Mouse (Mus musculus) 3134 (cell line): ENCODE measurements around the gene Rab11fip3.
"Not testable (repeated sequence)": the region's sequence is repeated elsewhere in the genome, so short reads cannot be mapped to it uniquely, and the experiment has no call there.

Experiments used
- DNase-seq: peaks from one replicate; pipeline ENCODE4 v3.0.0-alpha.2; 2011; ENCODE audit warnings: low spot score; ENCODE audit not compliant: insufficient read length; ENCODE audit errors: extremely low read depth

Gene Rab11fip3

DNA sequence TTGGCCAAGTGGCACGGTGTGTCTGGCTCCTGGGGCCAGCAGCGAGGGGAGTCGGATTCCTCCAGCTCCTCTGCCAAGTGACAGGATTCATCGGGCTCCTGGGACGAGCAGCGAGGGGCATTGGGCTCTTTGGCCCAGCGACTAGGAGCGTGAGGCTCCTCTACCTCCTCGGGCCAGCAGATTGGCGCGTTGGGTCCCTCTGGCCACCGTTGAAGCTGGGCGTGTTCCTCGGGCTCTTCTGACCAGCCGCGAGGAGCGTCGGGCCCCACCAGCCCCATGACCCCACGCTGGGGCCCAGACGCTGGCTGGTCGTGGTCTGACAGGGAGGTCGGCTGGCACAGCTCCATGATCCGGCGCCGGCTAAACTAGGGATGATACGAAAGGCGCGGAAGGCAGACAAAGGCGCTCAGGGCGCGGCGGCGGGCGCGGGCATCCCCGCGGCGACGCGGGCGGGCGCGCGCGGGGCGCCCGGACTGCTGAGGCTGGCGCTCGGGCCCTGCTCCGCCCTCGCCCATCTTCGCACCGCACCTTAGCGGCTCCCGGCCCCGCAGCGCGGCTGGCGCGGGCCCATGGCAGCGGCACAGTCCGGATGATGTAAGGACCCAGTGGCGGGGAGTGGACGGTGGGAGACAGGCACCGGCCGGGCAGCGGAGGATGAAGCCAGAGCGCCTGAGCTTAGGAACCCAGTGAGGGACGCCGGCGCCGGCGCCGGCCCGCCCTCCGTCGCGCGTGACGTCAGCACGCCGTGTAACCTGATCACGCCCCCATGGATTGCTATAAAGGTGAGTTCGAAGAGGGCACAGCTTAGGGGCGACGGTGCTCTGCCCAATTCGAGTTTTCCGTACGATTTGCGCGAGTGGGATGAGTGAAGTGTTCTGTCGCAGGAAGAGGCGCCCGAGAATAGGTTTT, at the start of gene Rab11fip3:
Rab11fip3 (minus strand) TSS at position 725 of the 909 bp plus-strand sequence.
- peak; percentile 98 for DNase-seq

DNA sequence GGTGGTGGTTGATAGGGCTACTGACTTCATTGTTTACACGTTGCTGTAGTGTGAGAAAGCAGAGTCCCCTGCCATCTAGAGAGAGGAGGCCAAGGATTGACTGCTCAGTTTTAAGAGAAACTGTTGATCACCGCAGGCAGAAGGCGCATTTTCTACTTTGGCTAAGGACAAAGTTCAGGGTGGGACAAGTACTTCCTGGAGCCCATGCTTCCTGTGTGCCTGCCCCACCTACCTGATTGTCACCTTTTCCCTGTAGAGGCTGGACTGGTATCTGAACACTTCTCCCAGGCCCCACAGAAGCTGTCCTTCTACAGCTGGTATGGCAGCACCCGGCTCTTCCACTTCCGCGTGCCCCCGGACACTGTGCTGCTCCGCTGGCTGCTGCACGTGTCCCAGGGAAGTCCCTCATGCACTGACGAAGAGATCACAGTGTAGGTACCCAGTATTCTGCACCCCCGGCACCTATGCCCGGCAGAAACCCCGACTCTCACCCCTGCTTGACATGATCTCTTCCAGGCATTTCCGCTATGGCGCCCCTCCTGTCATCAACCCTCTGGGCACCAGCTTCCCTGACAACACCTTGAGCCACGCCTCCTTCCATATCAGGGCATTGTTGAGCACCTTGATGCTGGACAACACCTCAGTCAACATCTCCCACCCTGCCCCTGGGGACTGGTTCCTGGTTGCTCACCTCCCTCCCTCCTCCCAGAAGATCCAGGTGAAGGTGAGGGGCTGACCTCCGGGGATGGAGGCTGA, 47.3 kb upstream of the Rab11fip3 start:
- DNase-seq = no peak

DNA sequence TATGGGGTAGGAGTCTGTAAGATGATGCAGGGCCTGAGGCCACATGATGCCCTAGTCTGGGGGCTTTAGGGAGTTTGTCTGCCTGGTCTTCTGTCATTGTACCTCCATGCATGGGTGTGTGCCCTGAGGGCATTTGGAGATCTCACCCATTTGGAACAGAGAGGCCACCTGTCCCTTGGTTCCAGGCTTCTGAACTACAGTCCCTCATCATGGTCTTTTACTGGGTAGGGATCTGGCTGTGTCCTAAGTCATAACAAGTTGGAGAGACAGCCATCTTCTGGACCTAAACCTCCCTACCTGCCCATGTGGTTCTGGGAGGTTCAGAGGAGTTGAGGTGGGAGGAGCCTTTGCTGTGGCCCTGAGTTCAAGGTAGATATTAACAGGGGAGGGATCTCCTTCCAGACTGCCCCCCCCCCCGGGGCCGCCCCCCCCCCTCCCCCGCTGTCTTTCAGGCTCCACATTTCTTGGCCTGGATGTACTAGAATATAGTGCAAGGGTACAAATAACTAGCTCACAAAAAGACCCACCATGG, 46.7 kb upstream of the Rab11fip3 start:
- DNase-seq = no peak

DNA sequence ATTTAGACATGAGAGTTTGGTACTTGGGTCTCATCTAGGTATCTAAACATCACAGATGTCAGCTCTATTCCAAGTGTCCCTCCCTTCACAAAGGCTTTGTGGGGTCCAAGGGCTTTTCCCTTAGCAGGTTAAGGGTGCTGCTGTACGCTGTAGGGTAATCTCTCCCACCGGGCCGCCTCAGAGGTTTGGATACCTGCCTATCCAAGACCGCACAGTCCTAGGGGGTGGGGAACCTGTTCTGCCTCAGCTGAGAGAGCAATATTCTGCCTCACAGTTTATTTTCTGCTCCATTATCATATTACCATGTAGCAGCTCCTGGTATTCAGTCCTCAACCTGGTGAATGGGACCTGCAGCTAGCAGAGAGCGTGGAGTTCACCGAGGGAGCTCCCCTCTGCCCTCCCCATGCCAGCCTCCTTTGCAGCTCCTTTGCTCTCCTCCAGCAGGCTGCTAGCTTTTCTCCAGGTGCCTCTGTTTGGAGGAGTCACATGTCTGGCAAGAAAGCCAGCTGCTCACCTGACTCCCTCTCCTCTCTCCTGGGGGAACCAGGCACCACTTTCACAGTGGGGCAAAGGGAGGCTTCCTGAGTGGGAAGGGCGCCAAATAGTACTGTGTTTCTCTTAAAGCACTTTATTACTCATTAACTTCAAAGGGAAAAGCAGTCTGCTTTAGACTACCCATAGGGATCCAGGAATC, 46.0 kb upstream of the Rab11fip3 start:
- DNase-seq = no peak

DNA sequence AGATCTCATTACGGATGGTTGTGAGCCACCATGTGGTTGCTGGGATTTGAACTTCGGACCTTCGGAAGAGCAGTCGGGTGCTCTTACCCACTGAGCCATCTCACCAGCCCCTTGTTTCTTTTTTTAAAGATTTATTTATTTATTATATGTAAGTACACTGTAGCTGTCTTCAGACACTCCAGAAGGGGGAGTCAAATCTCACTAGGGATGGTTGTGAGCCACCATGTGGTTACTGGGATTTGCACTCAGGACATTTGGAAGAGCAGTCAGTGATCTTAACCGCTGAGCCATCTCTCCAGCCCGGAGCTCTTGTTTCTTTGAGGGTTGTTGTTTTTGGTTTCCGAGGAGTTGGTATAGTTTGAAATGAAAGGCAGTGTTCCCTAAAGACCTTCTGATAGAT, 45.1 kb upstream of the Rab11fip3 start:
- DNase-seq = not testable (repeated sequence)

DNA sequence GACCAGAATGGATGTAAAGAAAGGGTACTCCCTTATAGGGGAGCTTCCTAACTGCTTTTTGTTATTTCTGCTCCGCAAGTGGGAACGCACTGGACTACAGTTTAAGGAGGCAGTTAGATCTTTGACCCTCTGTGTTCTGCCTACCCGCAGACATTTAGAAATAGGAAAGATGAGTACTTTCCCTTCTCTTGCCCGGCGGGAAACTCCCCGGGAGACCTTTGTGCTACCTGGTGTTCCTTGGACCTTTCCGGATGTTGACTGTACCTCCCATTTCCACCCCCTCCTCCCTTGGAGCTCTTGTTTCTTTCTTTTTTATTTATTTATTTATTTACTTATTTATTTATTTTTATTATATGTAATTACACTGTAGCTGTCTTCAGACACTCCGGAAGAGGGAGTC, 44.7 kb upstream of the Rab11fip3 start:
- DNase-seq = no peak

DNA sequence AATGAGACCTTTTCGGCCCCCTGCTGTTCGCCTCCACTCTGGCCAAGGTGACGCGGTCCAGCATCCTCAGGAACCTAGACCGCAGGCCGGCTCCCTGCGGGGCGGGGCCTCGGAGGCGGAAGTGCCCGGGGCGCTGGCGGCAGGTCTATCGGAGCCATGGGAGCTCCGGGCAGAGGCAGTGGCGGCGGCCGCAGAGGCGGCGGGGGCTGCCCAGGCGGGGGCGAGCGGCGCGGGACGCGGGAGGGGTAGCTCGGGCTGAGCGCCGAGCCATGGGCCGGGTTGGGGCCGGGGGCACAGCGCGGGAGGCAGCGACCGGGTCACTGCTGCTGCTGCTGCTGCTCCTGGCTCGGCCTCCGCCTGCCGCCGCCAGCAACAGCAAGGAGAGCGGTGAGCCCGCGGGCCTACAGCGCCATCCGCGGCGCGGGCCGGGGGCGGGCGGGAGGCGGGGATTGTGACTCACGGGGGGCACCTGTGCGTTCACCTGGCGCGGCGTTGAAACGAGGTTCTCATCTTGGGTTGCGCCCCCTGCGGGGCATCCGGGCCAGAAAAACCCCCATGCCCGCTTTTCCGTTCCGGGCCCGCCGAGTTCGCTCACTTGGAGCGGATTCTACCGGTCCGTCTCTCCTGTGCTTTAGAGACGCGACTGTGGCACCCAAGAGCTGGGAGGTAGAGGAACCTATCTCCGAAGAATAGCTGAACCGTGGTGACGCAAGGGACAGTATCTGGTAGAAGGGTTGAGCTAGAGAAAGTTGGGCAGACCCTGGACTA, 44.0 kb upstream of the Rab11fip3 start, which contains the start of gene Tmem8:
Tmem8 (plus strand) TSS at position 119 of the 768 bp plus-strand sequence.
- DNase-seq = peak; percentile 81

DNA sequence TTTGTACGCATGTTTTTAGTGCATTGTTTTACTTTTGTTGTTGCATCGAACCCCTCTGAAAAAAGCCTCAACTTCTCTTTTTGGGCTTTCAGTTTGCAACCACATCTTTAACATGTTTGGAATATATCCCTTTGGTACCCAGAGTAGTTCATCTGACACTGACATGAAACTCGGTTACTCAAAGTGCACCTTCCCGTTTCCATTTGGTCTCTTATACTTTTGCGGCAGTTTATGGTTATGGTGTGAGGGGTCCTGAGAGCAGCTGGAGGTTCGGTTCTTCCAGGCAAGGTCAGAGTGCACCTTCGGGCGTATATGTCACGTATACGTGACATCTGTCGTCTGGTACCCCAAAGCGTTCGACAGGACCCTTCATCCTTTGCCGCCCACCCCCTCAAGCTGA, 43.4 kb upstream of the Rab11fip3 start:
- no peak for DNase-seq

DNA sequence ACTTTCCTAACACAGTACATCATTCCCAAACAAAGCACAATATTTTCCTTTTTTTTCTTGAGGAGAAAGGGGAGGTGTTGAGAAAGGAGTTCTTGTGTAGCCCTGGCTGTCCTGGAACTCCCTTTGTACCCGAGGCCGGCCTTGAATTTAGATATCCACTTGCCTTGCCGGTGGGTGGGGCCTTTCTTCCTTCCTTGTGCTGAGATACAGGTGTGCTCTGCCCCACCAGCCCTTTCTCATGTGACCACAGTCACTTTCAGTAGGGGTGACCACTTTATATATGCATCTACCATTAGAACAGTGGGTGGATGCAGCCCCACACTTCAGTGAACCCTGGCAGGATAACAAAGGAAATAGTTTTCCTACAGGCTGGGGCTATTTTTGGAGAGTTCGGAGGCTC, 42.4 kb upstream of the Rab11fip3 start:
- DNase-seq = no peak

DNA sequence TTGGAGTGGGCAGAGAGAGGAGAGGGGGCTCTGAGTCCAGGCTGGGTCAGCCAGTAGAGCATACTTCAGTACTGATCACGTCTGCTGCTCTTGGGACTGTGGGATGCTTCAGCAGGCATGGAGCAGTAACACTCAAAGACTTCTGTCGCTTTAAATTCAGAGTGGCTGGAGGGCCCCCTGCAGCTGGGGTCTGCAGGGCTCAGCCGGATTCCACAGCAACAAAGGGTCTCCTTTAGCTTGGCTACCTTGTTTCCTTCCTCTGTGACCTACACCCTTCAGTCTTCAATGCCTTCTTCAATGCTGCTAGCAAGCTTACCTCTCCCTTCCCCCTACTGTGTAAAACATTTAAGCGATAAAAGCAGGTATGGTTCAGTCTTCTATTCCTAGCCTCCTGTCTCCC, 41.7 kb upstream of the Rab11fip3 start:
- no peak for DNase-seq

DNA sequence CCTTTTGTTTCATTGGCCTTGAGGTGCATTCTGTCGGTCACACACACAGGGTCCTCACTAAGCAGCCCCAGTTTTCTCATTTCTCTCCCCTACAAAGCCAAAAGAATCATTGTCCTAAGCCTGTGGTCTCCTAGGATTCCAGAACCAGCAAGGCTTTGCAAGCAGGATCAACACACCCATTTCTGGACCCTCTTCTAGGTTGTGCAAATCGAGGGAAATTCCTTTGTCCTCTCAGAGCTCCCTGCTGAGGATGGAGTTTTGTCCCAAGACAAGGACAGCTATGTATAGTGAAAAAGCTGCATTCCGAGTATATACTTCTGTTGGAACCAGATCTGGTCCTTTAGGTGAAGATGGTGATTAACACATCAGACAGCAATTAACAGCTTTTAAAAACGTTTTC, 40.8 kb upstream of the Rab11fip3 start:
- no peak for DNase-seq

DNA sequence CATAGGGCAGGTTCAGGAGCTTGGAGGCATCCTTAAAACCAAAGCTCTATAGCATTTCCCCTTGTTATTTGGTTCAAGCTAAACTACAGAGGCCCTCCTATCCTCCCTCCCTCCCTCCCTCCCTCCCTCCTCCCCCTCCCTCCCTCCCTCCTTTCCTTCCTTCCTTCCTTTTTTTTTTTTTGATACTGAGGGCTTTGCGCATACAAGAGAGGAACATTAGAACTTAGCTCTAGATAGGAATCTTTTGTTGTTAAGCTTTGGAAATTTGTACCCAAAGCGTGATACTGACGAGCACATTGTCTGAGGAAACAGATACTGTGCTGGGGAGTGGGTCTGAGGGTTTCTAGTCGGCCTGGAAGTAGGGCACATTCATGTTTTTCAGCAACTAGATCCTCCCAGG, 36.3 kb upstream of the Rab11fip3 start:
- no peak for DNase-seq

DNA sequence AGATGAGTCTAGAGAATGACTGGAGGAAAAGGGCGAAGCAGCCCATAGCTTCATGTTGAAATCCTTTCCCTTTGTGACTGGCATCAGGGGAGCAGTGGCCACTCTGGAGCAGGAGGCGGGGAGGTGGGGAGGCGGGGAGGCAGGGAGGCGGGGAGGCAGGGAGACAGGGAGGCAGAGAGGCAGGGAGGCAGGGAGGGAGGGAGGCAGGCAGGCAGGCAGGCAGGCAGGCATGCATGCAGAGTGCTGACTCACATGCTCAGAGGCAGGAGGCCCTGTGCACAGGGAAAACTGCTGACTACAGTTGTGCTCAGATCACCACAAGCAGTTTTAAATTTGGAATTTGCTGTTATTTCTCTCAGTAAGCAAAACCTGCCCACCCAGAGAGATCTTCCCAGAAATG, 32.1 kb upstream of the Rab11fip3 start:
- DNase-seq = peak; percentile 72

DNA sequence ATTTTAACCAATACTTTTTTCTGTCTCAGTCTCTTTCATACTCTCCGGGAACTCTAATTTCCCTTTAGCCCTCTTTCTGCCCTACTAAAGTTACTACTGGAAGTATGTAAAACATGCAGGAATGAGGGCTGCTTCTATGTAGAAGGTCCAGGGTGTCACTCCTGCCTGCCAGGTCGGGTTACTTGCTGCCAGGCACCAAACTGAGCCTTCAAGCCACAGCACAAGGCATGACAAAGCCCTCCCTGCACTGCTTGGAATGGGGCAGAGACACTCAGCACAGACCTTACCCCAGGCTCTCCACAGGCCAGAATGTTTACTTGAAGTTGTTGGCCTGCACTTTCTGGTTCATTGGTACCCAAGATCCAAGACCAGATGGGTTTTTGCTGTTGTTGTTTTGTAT, 30.8 kb upstream of the Rab11fip3 start:
- no peak for DNase-seq

DNA sequence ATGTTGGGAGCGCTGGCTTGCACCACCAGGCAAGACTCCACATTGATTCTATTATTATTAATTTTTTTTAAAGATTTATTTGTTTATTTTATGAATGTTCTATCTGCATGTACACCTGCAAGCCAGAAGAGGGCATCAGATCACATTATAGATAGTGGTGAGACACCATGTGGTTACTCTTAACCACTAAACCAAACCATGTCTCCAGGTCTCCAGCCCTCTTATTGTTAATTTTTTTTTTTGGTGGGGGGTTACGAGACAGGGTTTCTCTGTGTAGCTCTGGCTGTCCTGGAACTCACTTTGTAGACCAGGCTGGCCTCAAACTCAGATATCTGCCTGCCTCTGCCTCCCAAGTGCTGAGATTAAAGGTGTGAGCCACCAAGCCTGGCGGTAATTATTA, 30.0 kb upstream of the Rab11fip3 start:
- DNase-seq = not testable (repeated sequence)

DNA sequence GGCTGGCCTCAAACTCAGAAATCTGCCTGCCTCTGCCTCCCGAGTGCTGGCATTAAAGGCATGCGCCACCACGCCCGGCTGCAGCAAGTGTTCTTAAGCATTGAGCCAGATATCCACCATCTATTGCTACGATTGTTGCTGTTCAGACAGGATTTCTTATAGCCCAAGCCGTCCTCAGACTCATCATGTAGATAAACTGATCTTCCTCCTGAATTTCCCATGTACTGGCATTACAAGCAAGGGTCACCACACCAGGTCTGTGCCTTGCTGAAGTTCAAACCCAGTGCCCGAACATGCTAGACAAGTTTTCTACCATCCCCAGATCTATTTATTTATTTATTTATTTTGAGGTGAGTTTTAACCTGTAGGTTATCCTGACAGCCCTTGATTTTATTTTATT, 29.1 kb upstream of the Rab11fip3 start:
- DNase-seq = no peak

DNA sequence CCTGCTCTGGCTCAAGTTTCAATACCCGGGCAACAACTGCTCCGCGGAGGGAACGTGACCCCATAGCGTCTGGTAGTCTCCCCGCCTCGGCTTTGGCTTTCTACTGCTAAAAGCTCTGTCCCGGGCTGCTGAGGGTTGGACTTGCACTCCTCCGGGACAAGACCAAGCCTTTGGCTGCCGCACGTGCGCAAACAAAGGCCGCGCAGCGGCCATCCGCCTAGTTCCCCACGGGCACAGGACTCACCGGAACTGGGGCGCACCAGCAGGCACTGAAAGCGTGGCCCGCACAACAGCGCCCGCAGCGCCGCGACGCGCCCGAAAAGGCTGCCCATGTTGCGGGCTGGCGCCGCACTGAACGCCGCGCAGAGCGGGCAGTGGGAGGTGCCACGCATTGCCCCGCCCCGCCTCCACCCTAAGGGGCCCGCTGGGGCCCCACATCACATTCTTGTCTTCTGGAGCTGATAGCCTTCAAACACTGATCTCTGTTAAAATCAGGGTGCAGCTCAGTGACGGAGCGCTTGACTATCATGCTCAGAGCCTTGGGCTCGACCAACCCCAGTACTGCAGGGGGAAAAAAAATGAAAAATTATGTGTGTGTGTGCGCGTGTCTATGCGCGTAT, 25.9 kb upstream of the Rab11fip3 start, which contains the start of gene Nme4:
Nme4 (minus strand) TSS at position 482 of the 620 bp plus-strand sequence.
- no peak for DNase-seq

DNA sequence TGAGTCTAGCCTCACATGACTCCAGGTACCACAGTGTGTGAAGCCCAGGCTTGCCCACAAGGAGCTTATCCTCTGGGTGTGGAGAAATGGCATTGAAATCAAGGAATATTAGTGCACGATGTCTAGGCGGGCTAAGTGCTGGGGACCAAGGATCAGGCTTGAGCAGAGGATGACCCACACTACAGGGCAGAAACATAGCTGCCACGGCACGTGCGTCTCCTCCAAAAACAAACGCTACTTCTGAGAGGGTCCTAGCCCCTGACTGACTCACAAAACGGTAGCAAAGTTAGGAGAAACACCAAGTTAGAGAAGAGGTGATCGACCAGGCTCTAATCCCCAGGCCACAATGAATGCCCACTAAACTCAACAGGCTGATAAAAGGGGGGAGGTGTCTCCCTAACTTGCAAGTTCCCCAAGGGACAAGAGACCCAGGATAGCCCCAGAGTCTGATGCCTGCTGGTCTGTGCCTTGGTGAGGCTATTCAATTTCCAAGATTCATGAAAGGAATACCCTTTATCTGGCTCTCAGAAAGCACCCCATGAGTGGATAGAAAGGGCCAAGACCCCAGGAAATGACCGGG, 25.3 kb upstream of the Rab11fip3 start:
- no peak for DNase-seq

DNA sequence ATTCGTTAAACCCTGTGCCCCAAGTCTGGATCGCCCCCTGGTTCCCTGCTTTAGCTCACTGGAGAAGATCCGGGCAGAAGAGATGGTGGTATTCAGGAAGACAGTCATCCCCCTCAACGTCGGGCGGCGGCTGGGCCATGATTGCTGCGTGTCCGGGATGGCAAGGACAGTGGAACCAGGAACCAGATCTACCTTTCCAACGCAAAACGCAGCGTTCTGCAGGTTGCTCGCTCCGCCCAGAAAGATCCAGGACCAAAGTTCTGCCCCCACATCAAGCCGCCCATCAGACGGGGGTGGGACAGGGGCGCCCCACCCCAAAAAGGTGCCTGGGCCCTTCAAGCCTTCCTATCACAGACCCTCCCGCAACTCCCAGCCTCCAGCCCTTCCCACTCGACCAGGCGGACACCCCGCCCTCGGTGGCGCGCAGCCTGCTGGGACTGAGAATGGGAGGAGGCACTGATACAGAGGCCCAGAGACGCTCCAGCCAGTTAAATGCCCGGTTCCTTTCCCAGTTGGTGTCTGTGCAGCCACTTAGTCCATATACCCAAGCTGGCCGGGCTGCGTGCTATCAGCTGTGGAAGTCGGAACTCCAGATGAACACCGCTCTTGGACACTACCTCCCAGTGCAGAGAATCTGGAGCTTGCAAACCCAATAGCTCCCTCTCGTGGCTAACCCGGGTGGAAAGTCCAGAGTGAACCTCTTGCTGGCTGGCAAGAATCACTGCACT, 20.7 kb upstream of the Rab11fip3 start, which contains the start of gene Decr2:
Decr2 (minus strand) TSS at position 433 of the 728 bp plus-strand sequence.
- peak; percentile 93 for DNase-seq
